Mouse (Mus musculus) liver, embryonic 14.5 days (tissue): ENCODE measurements at regions not wholly inside any gene's neighbourhood (a gene's known extent, or its start where the extent isn't known, plus 50 kb on each side); places are given as distances from the start of the nearest gene placed in this dataset.

Experiments used
- CTCF ChIP-seq: IDR thresholded peaks from 2 replicates; pipeline ENCODE4 v1.5.1; 2016; ENCODE audit warnings: antibody characterized with exemption, low read depth, control low read depth
- EP300 ChIP-seq: IDR thresholded peaks from 2 replicates; pipeline ENCODE4 v1.6.1; 2016; ENCODE audit warnings: antibody characterized with exemption, low read depth

GRCm38 (mm10) chr1:81652990-81653717 is 576.4 kb downstream of the Nyap2 start:
- no peak for TF ChIP-seq CTCF
- no peak for TF ChIP-seq EP300
